Mouse (Mus musculus): Measurements from ENCODE around the gene Oxsr1. TPM values are rescaled to one million over a fixed set of nuclear protein-coding genes. Genes with fewer than 3 reads are reported as not detected.

The Oxsr1 gene
- total and polyA plus RNA-seq, 2 experiments from 2014 or later, result 8.8 to 57.5 TPM

DNA sequence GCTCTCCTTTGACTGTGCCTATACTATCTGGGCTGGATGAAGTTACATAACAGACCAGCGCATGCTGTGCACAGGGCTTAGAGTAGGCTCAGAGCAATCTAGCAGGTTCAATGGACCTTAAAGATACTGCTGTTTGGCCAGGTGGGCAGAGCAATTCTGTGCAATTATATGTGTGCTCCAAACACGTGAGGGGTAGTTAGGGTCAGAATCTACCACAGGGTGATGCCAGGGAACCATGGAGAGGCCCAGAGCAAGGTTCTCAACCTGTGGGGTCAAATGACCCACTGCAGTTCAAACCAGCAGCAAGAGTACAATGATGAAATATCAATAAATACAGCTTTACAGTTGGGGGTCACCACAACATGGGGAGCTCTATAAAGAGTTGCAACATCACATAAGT, 115.6 kb downstream of the Oxsr1 start:
- Histone ChIP-seq H3K9ac (no peak overlapping the region), H3K4me1 (ENCODE audit: insufficient read depth) (no peaks in the 10 kb centered on the region), H3K27me3 (ENCODE audit: insufficient read depth, low read length) (no peaks in the 10 kb centered on the region), H3K36me3 (ENCODE audit: insufficient read depth) (no peaks in the 10 kb centered on the region), H3K27ac (ENCODE audit: low read depth, low read length) (no peak overlapping the region), H3K9me3 (ENCODE audit: low read length) (no peaks in the 10 kb centered on the region), H3K4me3 (ENCODE audit: low read depth, low read length) (no peak overlapping the region), H3K4me2 (ENCODE audit: low read depth) (no peak overlapping the region)
- no peak for DNase-seq
- TF ChIP-seq CTCF (IDR thresholded peaks at IDR 0.05; ENCODE audit: low read depth), result no peak
- ATAC-seq, result no peak
- 78% methylated on average over 2 of the region's 2 CpGs for WGBS

- DNase-seq (no peak), ATAC-seq (no peak)
- no peaks in the 10 kb centered on the region for H3K4me1 ChIP-seq (ENCODE audit: insufficient read depth)
- H3K27ac ChIP-seq (ENCODE audit: low read depth, low read length), result no peak overlapping the region
- no peak overlapping the region for H3K9ac ChIP-seq
- H3K9me3 ChIP-seq (ENCODE audit: low read length), result no peaks in the 10 kb centered on the region
- no peaks in the 10 kb centered on the region for H3K27me3 ChIP-seq (ENCODE audit: insufficient read depth, low read length)
- no peak overlapping the region for H3K4me2 ChIP-seq (ENCODE audit: low read depth)
- 95% methylated on average over 5 of the region's 5 CpGs for WGBS
- no peak for TF ChIP-seq CTCF (IDR thresholded peaks at IDR 0.05; ENCODE audit: low read depth)
- H3K4me3 ChIP-seq (ENCODE audit: low read depth, low read length), result no peak overlapping the region
- H3K36me3 ChIP-seq (ENCODE audit: insufficient read depth), result no peaks in the 10 kb centered on the region
Measured at GRCm38 (mm10) chr9:119205756-119206155, 116.5 kb downstream of the Oxsr1 start.

DNA sequence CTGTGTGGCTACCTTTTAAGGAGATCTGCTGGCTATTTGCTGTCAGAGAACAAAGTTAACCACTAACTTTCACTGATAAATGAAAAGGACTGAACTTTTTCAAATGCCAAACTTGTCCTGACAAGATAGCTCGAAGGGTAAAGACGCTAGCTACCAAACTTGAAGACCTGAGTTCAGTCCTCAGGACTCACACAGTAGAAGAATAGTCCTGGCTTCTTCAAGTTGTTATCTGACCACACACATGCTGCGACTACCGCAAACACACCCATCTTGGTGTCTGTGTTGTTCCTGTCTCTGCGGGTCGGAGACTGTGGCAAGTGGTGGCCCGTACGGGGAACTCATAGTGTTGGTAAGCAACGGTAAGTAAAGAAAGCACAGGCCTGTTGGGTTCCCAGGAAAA, 118.6 kb downstream of the Oxsr1 start:
- Histone ChIP-seq H3K9ac (no peak overlapping the region), H3K27ac (ENCODE audit: low read depth, low read length) (no peak overlapping the region), H3K4me3 (ENCODE audit: low read depth, low read length) (no peak overlapping the region), H3K27me3 (ENCODE audit: insufficient read depth, low read length) (no peaks in the 10 kb centered on the region), H3K4me2 (ENCODE audit: low read depth) (no peak overlapping the region), H3K36me3 (ENCODE audit: insufficient read depth) (no peaks in the 10 kb centered on the region), H3K9me3 (ENCODE audit: low read length) (no peaks in the 10 kb centered on the region), H3K4me1 (ENCODE audit: insufficient read depth) (no peaks in the 10 kb centered on the region)
- DNase-seq (no peak), ATAC-seq (no peak)
- 96% methylated on average over 9 of the region's 9 CpGs for WGBS
- no peak for TF ChIP-seq CTCF (IDR thresholded peaks at IDR 0.05; ENCODE audit: low read depth)

DNA sequence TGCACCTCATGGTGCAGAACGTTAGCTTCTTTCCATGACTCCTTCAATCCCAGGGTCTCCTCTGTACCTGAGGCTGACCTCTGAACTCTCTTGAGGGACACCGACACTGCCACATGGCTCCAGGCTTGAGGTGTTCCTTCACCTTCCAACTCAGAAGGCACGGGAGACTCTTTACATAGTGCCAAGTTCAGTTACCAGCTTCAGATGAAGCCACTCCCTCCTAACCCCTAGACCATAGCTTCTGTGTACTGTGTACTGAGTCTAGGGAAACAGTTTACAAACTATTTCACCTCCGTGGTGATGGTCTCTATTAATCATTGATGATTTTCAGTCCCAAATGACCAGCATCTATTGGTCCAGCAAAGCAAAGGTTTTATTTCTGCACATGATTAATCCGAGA, 120.6 kb downstream of the Oxsr1 start:
- DNase-seq, result no peak
- no peak for ATAC-seq
- Histone ChIP-seq H3K4me1 (ENCODE audit: insufficient read depth) (no peaks in the 10 kb centered on the region), H3K4me3 (ENCODE audit: low read depth, low read length) (no peak overlapping the region), H3K27ac (ENCODE audit: low read depth, low read length) (no peak overlapping the region), H3K4me2 (ENCODE audit: low read depth) (no peak overlapping the region), H3K9me3 (ENCODE audit: low read length) (no peaks in the 10 kb centered on the region), H3K27me3 (ENCODE audit: insufficient read depth, low read length) (no peaks in the 10 kb centered on the region), H3K9ac (no peak overlapping the region), H3K36me3 (ENCODE audit: insufficient read depth) (no peaks in the 10 kb centered on the region)
- no peak for TF ChIP-seq CTCF (IDR thresholded peaks at IDR 0.05; ENCODE audit: low read depth)
- WGBS, result 90% methylated on average over 5 of the region's 5 CpGs

DNA sequence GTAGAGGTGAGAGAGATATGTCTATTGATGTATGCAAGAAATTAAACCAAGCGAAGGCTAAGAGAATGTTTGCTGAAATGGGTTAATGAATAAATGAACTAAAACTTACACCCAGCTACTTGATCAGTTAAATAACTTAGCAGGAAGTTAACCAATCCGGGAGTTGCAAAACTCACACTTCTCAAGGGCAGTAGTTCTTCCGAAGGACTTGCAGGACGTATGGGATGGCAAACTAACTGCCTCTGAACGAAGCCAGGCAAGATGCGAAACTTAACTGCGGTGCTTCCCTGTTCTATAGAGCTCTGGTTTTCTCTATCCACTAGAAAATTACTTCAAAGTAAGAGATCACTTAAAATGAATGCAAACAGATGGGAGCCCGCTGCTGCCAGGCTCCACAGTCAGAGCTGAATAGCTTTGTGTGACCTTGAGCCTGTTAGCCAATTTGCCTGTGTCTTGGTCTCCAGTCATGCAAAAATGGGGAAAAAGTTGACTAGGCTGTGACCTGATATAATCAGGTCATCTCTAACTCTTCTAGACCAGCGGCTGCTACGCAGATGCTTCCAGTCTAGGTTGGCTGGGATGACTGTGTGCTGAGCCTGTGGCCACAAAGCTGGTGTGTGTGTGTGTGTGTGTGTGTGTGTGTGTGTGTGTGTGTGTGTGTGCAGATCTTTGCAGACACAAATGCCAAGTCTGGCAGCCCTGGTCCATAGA, 122.9 kb downstream of the Oxsr1 start:
- no peak overlapping the region for H3K4me2 ChIP-seq (ENCODE audit: low read depth)
- WGBS, result 67% methylated on average over 10 of the region's 10 CpGs
- H3K9me3 ChIP-seq (ENCODE audit: low read length), result no peaks in the 10 kb centered on the region
- ATAC-seq (no peak), DNase-seq (peak; percentile 17)
- H3K36me3 ChIP-seq (ENCODE audit: insufficient read depth), result no peaks in the 10 kb centered on the region
- no peaks in the 10 kb centered on the region for H3K4me1 ChIP-seq (ENCODE audit: insufficient read depth)
- TF ChIP-seq CTCF (IDR thresholded peaks at IDR 0.05; ENCODE audit: low read depth), result no peak
- H3K9ac ChIP-seq, result no peak overlapping the region
- H3K27me3 ChIP-seq (ENCODE audit: insufficient read depth, low read length), result no peaks in the 10 kb centered on the region
- no peak overlapping the region for H3K4me3 ChIP-seq (ENCODE audit: low read depth, low read length)
- no peak overlapping the region for H3K27ac ChIP-seq (ENCODE audit: low read depth, low read length)

- TF ChIP-seq CTCF (IDR thresholded peaks at IDR 0.05; ENCODE audit: low read depth), result peak; percentile 51
- no peak for ATAC-seq
- H3K27me3 ChIP-seq (ENCODE audit: insufficient read depth, low read length), result no peaks in the 10 kb centered on the region
- H3K4me1 ChIP-seq (ENCODE audit: insufficient read depth), result no peaks in the 10 kb centered on the region
- H3K4me2 ChIP-seq (ENCODE audit: low read depth), result no peak overlapping the region
- H3K27ac ChIP-seq (ENCODE audit: low read depth, low read length), result no peak overlapping the region
- H3K9ac ChIP-seq, result no peak overlapping the region
- no peak overlapping the region for H3K4me3 ChIP-seq (ENCODE audit: low read depth, low read length)
- peak; percentile 18 for DNase-seq
- H3K36me3 ChIP-seq (ENCODE audit: insufficient read depth), result no peaks in the 10 kb centered on the region
- 34% methylated on average over 11 of the region's 11 CpGs for WGBS
- H3K9me3 ChIP-seq (ENCODE audit: low read length), result no peaks in the 10 kb centered on the region
Measured at GRCm38 (mm10) chr9:119192202-119192990, 129.8 kb downstream of the Oxsr1 start.

Other genes starting within 250 kb of the Oxsr1 start
- gene Plcd1, start 228.9 kb downstream of the Oxsr1 start, total RNA-seq (2014; rRNA removed), result 9.6 and 16.1 TPM in 2 replicates
- 8.2 and 11.3 TPM in 2 replicates for gene Plcd1, start 228.9 kb downstream of the Oxsr1 start, polyA plus RNA-seq (2015; fragmentation: Nextera tagmentation; extraction: Ambion mirVana)
- gene Dlec1, start 219.9 kb downstream of the Oxsr1 start, total RNA-seq (2014; rRNA removed), result 0.85 and 2.0 TPM in 2 replicates
- gene Dlec1, start 219.9 kb downstream of the Oxsr1 start, polyA plus RNA-seq (2015; fragmentation: Nextera tagmentation; extraction: Ambion mirVana), result 0.40 and 0.42 TPM in 2 replicates
- 2.0 and 2.1 TPM in 2 replicates for gene Acaa1b, start 165.3 kb downstream of the Oxsr1 start, total RNA-seq (2014; rRNA removed)
- 2.2 and 2.7 TPM in 2 replicates for gene Acaa1b, start 165.3 kb downstream of the Oxsr1 start, polyA plus RNA-seq (2015; fragmentation: Nextera tagmentation; extraction: Ambion mirVana)
- not detected in 2 replicates for gene Gm47289, start 163.3 kb downstream of the Oxsr1 start, total RNA-seq (2014; rRNA removed)
- gene Gm47289, start 163.3 kb downstream of the Oxsr1 start, polyA plus RNA-seq (2015; fragmentation: Nextera tagmentation; extraction: Ambion mirVana), result not detected in 2 replicates
- not detected in 2 replicates for gene Slc22a13, start 113.3 kb downstream of the Oxsr1 start, total RNA-seq (2014; rRNA removed)
- not detected in 2 replicates for gene Slc22a13, start 113.3 kb downstream of the Oxsr1 start, polyA plus RNA-seq (2015; fragmentation: Nextera tagmentation; extraction: Ambion mirVana)
- 121 and 130 TPM in 2 replicates for gene Acaa1a, start 17.2 kb upstream of the Oxsr1 start, total RNA-seq (2014; rRNA removed)
- 81.8 and 86.6 TPM in 2 replicates for gene Acaa1a, start 17.2 kb upstream of the Oxsr1 start, polyA plus RNA-seq (2015; fragmentation: Nextera tagmentation; extraction: Ambion mirVana)
- 4.0 and 5.8 TPM in 2 replicates for gene Myd88, start 19.0 kb upstream of the Oxsr1 start, total RNA-seq (2014; rRNA removed)
- gene Myd88, start 19.0 kb upstream of the Oxsr1 start, polyA plus RNA-seq (2015; fragmentation: Nextera tagmentation; extraction: Ambion mirVana), result 5.2 and 5.3 TPM in 2 replicates
- gene Xylb, start 35.0 kb upstream of the Oxsr1 start, total RNA-seq (2014; rRNA removed), result 5.0 and 9.0 TPM in 2 replicates
- 2.6 and 3.7 TPM in 2 replicates for gene Xylb, start 35.0 kb upstream of the Oxsr1 start, polyA plus RNA-seq (2015; fragmentation: Nextera tagmentation; extraction: Ambion mirVana)
- gene Slc22a14, start 43.1 kb upstream of the Oxsr1 start, total RNA-seq (2014; rRNA removed), result 0.08 TPM in 1 of 2 replicates, not detected in the other
- gene Slc22a14, start 43.1 kb upstream of the Oxsr1 start, polyA plus RNA-seq (2015; fragmentation: Nextera tagmentation; extraction: Ambion mirVana), result not detected in 2 replicates
- 13.4 and 26.7 TPM in 2 replicates for gene Acvr2b, start 79.7 kb upstream of the Oxsr1 start, total RNA-seq (2014; rRNA removed)
- gene Acvr2b, start 79.7 kb upstream of the Oxsr1 start, polyA plus RNA-seq (2015; fragmentation: Nextera tagmentation; extraction: Ambion mirVana), result 9.7 and 23.2 TPM in 2 replicates
- gene Exog, start 122.5 kb upstream of the Oxsr1 start, total RNA-seq (2014; rRNA removed), result 26.6 and 26.9 TPM in 2 replicates
- gene Exog, start 122.5 kb upstream of the Oxsr1 start, polyA plus RNA-seq (2015; fragmentation: Nextera tagmentation; extraction: Ambion mirVana), result 28.6 and 39.7 TPM in 2 replicates

Measured in forebrain, postnatal 0 days (tissue).